Mouse (Mus musculus) cerebellum, postnatal 14 days (tissue): ENCODE measurements around the gene R3hcc1l.

Experiments used
- DNase-seq, 2 experiments: peaks; one replicate each; pipeline ENCODE4 v3.0.0; 2021; ENCODE audit warnings: mixed read lengths in 2 of 2

Gene R3hcc1l

GRCm38 (mm10) chr19:42558701-42559100 is 40.1 kb downstream of the R3hcc1l start:
- DNase-seq, result no peak

GRCm38 (mm10) chr19:42561991-42562390 is 43.4 kb downstream of the R3hcc1l start:
- DNase-seq, result peak; percentile 37 to 54

GRCm38 (mm10) chr19:42562981-42563380 is 44.4 kb downstream of the R3hcc1l start:
- no peak for DNase-seq

- no peak for DNase-seq
Measured at GRCm38 (mm10) chr19:42563726-42564270, 45.2 kb downstream of the R3hcc1l start.

- peak in 1 of 2 experiments; percentile 20 for DNase-seq
Measured at GRCm38 (mm10) chr19:42566283-42567019, 47.9 kb downstream of the R3hcc1l start.

- DNase-seq, result no peak
Measured at GRCm38 (mm10) chr19:42567020-42567419, 48.5 kb downstream of the R3hcc1l start.

- DNase-seq, result no peak
Measured at GRCm38 (mm10) chr19:42569076-42569475, 50.5 kb downstream of the R3hcc1l start.

GRCm38 (mm10) chr19:42571291-42571690 is 52.7 kb downstream of the R3hcc1l start:
- DNase-seq, result no peak

- no peak for DNase-seq
Measured at GRCm38 (mm10) chr19:42575317-42575716, 56.8 kb downstream of the R3hcc1l start.

GRCm38 (mm10) chr19:42576856-42577255 is 58.3 kb downstream of the R3hcc1l start:
- no peak for DNase-seq

GRCm38 (mm10) chr19:42578631-42579030 is 60.1 kb downstream of the R3hcc1l start:
- DNase-seq, result no peak

- no peak for DNase-seq
Measured at GRCm38 (mm10) chr19:42580701-42581100, 62.1 kb downstream of the R3hcc1l start.

- no peak for DNase-seq
Measured at GRCm38 (mm10) chr19:42582811-42583370, 64.3 kb downstream of the R3hcc1l start.

GRCm38 (mm10) chr19:42583677-42584076 is 65.1 kb downstream of the R3hcc1l start:
- no peak for DNase-seq

GRCm38 (mm10) chr19:42584188-42584587 is 65.6 kb downstream of the R3hcc1l start:
- DNase-seq, result no peak

- DNase-seq, result no peak
Measured at GRCm38 (mm10) chr19:42587704-42588103, 69.1 kb downstream of the R3hcc1l start.

- DNase-seq, result no peak
Measured at GRCm38 (mm10) chr19:42589246-42589645, 70.7 kb downstream of the R3hcc1l start.

- DNase-seq, result peak; percentile 32 to 51
Measured at GRCm38 (mm10) chr19:42591534-42591933, 73.0 kb downstream of the R3hcc1l start.

- no peak for DNase-seq
Measured at GRCm38 (mm10) chr19:42593456-42593855, 74.9 kb downstream of the R3hcc1l start.

GRCm38 (mm10) chr19:42595066-42595465 is 76.5 kb downstream of the R3hcc1l start:
- peak in 1 of 2 experiments; percentile 22 for DNase-seq

- no peak for DNase-seq
Measured at GRCm38 (mm10) chr19:42597286-42597685, 78.7 kb downstream of the R3hcc1l start.

- DNase-seq, result no peak
Measured at GRCm38 (mm10) chr19:42597896-42598295, 79.3 kb downstream of the R3hcc1l start.

- no peak for DNase-seq
Measured at GRCm38 (mm10) chr19:42599891-42600290, 81.3 kb downstream of the R3hcc1l start.

- no peak for DNase-seq
Measured at GRCm38 (mm10) chr19:42600591-42600990, 82.0 kb downstream of the R3hcc1l start.
